Mouse (Mus musculus) brown adipose tissue, adult 24 weeks (tissue): ENCODE data around the gene Eif4e2. TPM values are rescaled to one million over a fixed set of nuclear protein-coding genes. Genes with fewer than 3 reads are reported as not detected.
A peak's percentile ranks its signal among the peaks of the same experiment; 100 is the strongest.

ENCODE experiments used
- H3K27ac ChIP-seq: fragments of 200-500 bp; replicated peaks from 2 replicates; pipeline ENCODE4 v1.5.1; 2012; ENCODE audit warnings: low read depth, mild to moderate bottlenecking, low read length
- H3K4me1 ChIP-seq: fragments of 200-500 bp; 2 replicates; pipeline ENCODE4 v1.6.1; 2012; ENCODE audit warnings: low read length, mixed read lengths; ENCODE audit not compliant: control insufficient read depth, insufficient read depth, insufficient read length
- H3K4me3 ChIP-seq: fragments of 200-500 bp; 2 replicates; pipeline ENCODE4 v1.5.1; 2012; ENCODE audit warnings: low read depth, mild to moderate bottlenecking, low read length, moderate library complexity; ENCODE audit not compliant: insufficient read depth
- polyA plus RNA-seq: library from polyadenylated mRNA; stranded (reverse); fragments of >200 nt; gene quantifications from 2 replicates; pipeline ENCODE4 v1.2.4, GENCODE M21; 2012; ENCODE audit not compliant: missing spikeins, insufficient read depth, insufficient read length

Gene Eif4e2
- polyA plus RNA-seq: 77.7 and 83.0 TPM in 2 replicates

GRCm38 (mm10) chr1:87213735-87214704 is at the start of gene Eif4e2:
TSS of gene Eif4e2 (plus strand) at chr1:87213914.
- Histone ChIP-seq H3K27ac (peak within 1 kb of the TSS; percentile 91), H3K4me3 (peak within 1 kb of the TSS; percentile 80), H3K4me1 (peaks cover 14% of the 10 kb centered on the region; the same call in 1 of the 2 replicates)

- H3K27ac ChIP-seq: no peak overlapping the region
- no peaks in the 10 kb centered on the region for H3K4me1 ChIP-seq
- H3K4me3 ChIP-seq: no peak overlapping the region
Observed at GRCm38 (mm10) chr1:87164164-87164795, 49.4 kb upstream of the Eif4e2 start.

- H3K27ac ChIP-seq: no peak overlapping the region
- no peak overlapping the region for H3K4me3 ChIP-seq
- no peaks in the 10 kb centered on the region for H3K4me1 ChIP-seq
Observed at GRCm38 (mm10) chr1:87164796-87165184, 48.9 kb upstream of the Eif4e2 start.

- no peaks in the 10 kb centered on the region for H3K4me1 ChIP-seq
- H3K27ac ChIP-seq: no peak overlapping the region
- no peak overlapping the region for H3K4me3 ChIP-seq
Observed at GRCm38 (mm10) chr1:87170458-87170857, 43.3 kb upstream of the Eif4e2 start.

- no peaks in the 10 kb centered on the region for H3K4me1 ChIP-seq
- H3K4me3 ChIP-seq: no peak overlapping the region
- no peak overlapping the region for H3K27ac ChIP-seq
Observed at GRCm38 (mm10) chr1:87171312-87171711, 42.4 kb upstream of the Eif4e2 start.

- H3K4me3 ChIP-seq: no peak overlapping the region
- H3K4me1 ChIP-seq: no peaks in the 10 kb centered on the region
- no peak overlapping the region for H3K27ac ChIP-seq
Observed at GRCm38 (mm10) chr1:87172316-87172715, 41.4 kb upstream of the Eif4e2 start.

- no peaks in the 10 kb centered on the region for H3K4me1 ChIP-seq
- H3K27ac ChIP-seq: no peak overlapping the region
- no peak overlapping the region for H3K4me3 ChIP-seq
Observed at GRCm38 (mm10) chr1:87174006-87174955, 39.4 kb upstream of the Eif4e2 start.

- no peaks in the 10 kb centered on the region for H3K4me1 ChIP-seq
- H3K4me3 ChIP-seq: no peak overlapping the region
- H3K27ac ChIP-seq: no peak overlapping the region
Observed at GRCm38 (mm10) chr1:87175852-87176292, 37.8 kb upstream of the Eif4e2 start.

GRCm38 (mm10) chr1:87180896-87181295 is 32.8 kb upstream of the Eif4e2 start:
- Histone ChIP-seq H3K27ac (0 out of 2 replicates have a peak overlapping the region, but pooled peaks have one; percentile 8), H3K4me3 (no peak overlapping the region), H3K4me1 (no peaks in the 10 kb centered on the region)

GRCm38 (mm10) chr1:87183013-87183412 is 30.7 kb upstream of the Eif4e2 start, which contains the start of gene Prss56:
TSS of gene Prss56 (plus strand) at chr1:87183313.
- no peak within 1 kb of the TSS for H3K27ac ChIP-seq
- no peak within 1 kb of the TSS for H3K4me3 ChIP-seq
- no peaks in the 10 kb centered on the region for H3K4me1 ChIP-seq

- Histone ChIP-seq H3K4me1 (no peaks in the 10 kb centered on the region), H3K4me3 (no peak overlapping the region), H3K27ac (no peak overlapping the region)
Observed at GRCm38 (mm10) chr1:87183998-87184750, 29.5 kb upstream of the Eif4e2 start.

GRCm38 (mm10) chr1:87184751-87185139 is 29.0 kb upstream of the Eif4e2 start:
- H3K4me1 ChIP-seq: no peaks in the 10 kb centered on the region
- H3K27ac ChIP-seq: no peak overlapping the region
- H3K4me3 ChIP-seq: no peak overlapping the region

GRCm38 (mm10) chr1:87185526-87185925 is 28.2 kb upstream of the Eif4e2 start:
- Histone ChIP-seq H3K4me3 (no peak overlapping the region), H3K4me1 (no peaks in the 10 kb centered on the region), H3K27ac (no peak overlapping the region)
